Mouse (Mus musculus) stomach, embryonic 16.5 days (tissue): ENCODE results near the gene Mrtfb. TPM values are rescaled to one million over a fixed set of nuclear protein-coding genes. Genes with fewer than 3 reads are reported as not detected.
"Not testable (repeated sequence)": the region's sequence is repeated elsewhere in the genome, so short reads cannot be mapped to it uniquely, and the experiment has no call there.

ENCODE experiments used
- ATAC-seq: fragments of 200-750 bp; cut with Nextera tagmentation; 2 replicates; pipeline ENCODE4 v1.8.0; 2017; ENCODE audit warnings: moderate number of reproducible peaks, moderate TSS enrichment; ENCODE audit not compliant: insufficient read depth, low FRiP score
- H3K27ac ChIP-seq: fragments of 300-500 bp; sonication (generic); 2 replicates; pipeline ENCODE4 v1.5.1; 2014; ENCODE audit warnings: low read length
- H3K27me3 ChIP-seq: fragments of 300-500 bp; sonication (generic); 2 replicates; pipeline ENCODE4 v1.6.1; 2014; ENCODE audit warnings: low read length, control low read depth, mixed read lengths; ENCODE audit not compliant: control insufficient read depth, insufficient read depth
- H3K36me3 ChIP-seq: fragments of 300-500 bp; sonication (generic); 2 replicates; pipeline ENCODE4 v1.6.1; 2014; ENCODE audit warnings: low read length; ENCODE audit not compliant: control insufficient read depth, insufficient read depth
- H3K4me1 ChIP-seq: fragments of 300-500 bp; sonication (generic); 2 replicates; pipeline ENCODE4 v1.6.1; 2014; ENCODE audit warnings: low read length, control low read depth, mixed read lengths; ENCODE audit not compliant: control insufficient read depth, insufficient read depth
- H3K4me2 ChIP-seq: fragments of 300-500 bp; sonication (generic); 2 replicates; pipeline ENCODE4 v1.6.1; 2014; ENCODE audit warnings: low read depth, low read length, mixed read lengths
- H3K4me3 ChIP-seq: fragments of 300-500 bp; sonication (generic); replicated peaks from 2 replicates; pipeline ENCODE4 v1.5.1; 2014; ENCODE audit warnings: mild to moderate bottlenecking, low read length
- H3K9ac ChIP-seq: fragments of 300-500 bp; sonication (generic); 2 replicates; pipeline ENCODE4 v1.6.1; 2014; ENCODE audit warnings: low read length
- H3K9me3 ChIP-seq: fragments of 300-500 bp; sonication (generic); replicated peaks from 2 replicates; pipeline ENCODE4 v1.6.1; 2016; ENCODE audit warnings: low read length, control low read depth; ENCODE audit not compliant: control insufficient read depth
- WGBS: fragments of 180-500 bp; shearing (Covaris S2); extraction: QIAGEN DNeasy Blood & Tissue Kit; methylation state at CpG from one replicate; pipeline ENCODE4 v1.1.7; 2014; 5-methylcytosine and 5-hydroxymethylcytosine counted together
- polyA plus RNA-seq: library from polyadenylated mRNA; unstranded; fragments of >200 nt; fragmentation: Nextera tagmentation; extraction: Ambion mirVana; gene quantifications from 2 replicates; pipeline ENCODE4 v1.2.1, GENCODE M21; 2015

Mrtfb gene
- polyA plus RNA-seq, 1 experiment from 2014 or later: 19.3 TPM

DNA sequence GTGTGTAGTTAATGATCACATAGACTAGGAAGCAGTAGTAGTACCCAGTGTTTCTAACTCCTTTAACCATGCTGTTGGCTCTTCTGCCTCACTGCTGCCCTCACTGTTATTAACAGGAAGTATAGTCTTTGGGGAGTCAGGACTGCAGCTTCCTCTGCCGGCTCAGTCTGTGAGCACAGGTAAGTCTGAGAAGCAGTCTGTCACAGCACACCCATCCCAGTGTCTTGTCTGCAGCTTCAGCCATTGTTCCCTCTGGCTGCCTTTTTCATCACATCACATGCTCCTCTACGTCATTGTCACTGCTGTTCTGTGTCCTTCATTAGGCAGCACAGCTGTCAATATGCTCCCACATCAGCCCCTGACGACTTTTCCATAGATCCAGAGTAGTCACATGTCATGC is 75.6 kb downstream of the Mrtfb start:
- no peak overlapping the region for H3K9ac ChIP-seq
- H3K27me3 ChIP-seq: no peaks in the 10 kb centered on the region
- H3K9me3 ChIP-seq: no peaks in the 10 kb centered on the region
- H3K4me1 ChIP-seq: peaks cover 12% of the 10 kb centered on the region
- H3K27ac ChIP-seq: no peak overlapping the region
- peaks cover 6% of the 10 kb centered on the region; the same call in 1 of the 2 replicates for H3K36me3 ChIP-seq
- ATAC-seq: no peak
- 57% methylated on average over 3 of the region's 3 CpGs for WGBS
- H3K4me2 ChIP-seq: no peak overlapping the region
- no peak overlapping the region for H3K4me3 ChIP-seq

- Histone ChIP-seq H3K27ac (no peak overlapping the region), H3K36me3 (peaks cover 2% of the 10 kb centered on the region; the same call in 1 of the 2 replicates), H3K27me3 (no peaks in the 10 kb centered on the region), H3K9ac (no peak overlapping the region), H3K4me3 (no peak overlapping the region), H3K9me3 (no peaks in the 10 kb centered on the region), H3K4me2 (no peak overlapping the region), H3K4me1 (peaks cover 12% of the 10 kb centered on the region)
- WGBS: 86% methylated on average over 2 of the region's 2 CpGs
- ATAC-seq: no peak
Observed at GRCm38 (mm10) chr16:13332536-13332935, 76.3 kb downstream of the Mrtfb start.

DNA sequence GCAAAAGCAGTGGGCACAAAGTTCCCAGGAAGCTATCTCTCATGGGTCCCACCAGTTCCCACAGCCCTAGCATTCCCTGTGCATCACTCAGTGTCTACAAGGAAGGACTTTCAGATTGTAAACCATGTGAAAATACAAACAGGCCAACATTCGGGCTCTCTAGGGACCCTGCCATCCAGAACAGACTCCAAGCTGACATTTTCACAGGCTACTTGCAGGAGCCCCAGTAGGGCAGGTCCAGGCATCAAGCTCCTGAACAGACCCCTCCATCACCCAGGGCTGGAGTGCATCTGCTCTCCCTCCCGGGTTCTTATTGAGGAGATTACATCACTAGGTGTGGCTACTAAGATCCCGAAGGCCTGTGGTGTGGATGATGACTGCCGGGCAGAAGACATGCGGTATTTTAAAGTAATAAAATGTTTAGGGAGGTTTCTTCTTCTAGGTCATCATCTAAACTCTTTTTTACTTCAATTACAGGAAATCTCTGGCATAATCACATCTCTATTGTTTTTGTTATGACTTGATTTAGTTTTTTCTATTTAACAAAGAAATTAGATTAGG is 77.6 kb downstream of the Mrtfb start:
- ATAC-seq: no peak

DNA sequence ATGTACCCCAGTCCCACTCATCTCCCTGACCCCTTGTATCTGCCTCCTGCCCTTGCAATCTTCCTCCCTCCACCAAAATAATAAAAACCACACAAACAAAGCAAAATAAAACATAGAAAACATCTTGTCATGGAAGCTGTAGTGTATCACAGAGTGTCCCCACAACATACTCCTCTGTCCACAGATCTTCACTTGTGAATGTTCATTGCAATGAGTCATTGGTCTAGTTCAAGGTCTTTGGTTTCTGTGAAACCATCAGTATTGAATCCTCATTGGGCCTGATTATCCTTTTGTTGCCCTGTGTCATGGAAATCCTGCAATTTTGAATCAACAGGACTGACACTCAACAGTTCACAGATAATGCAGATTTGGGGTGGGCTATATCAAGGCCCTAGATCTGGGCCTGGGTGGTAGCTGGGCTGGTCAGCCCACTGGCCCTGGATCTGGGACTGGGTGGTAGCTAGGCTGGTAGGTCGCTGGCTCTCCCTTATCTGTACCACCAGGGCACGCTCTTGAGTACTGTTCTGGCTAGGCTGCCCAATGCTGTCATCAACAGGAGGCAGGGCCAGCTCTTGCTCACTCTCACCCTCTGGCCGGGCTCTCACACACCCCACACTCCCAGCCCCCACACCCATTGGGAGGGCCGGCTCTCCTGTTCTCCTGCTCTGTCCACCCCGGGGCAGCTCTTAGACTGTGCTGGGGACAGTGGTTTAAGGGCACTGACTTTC is 80.4 kb downstream of the Mrtfb start:
- no peak overlapping the region for H3K4me2 ChIP-seq
- WGBS: 75% methylated on average over 5 of the region's 5 CpGs
- no peak overlapping the region for H3K4me3 ChIP-seq
- H3K4me1 ChIP-seq: peaks cover 3% of the 10 kb centered on the region; the same call in 1 of the 2 replicates
- no peak overlapping the region for H3K9ac ChIP-seq
- no peaks in the 10 kb centered on the region for H3K9me3 ChIP-seq
- H3K27me3 ChIP-seq: no peaks in the 10 kb centered on the region
- H3K27ac ChIP-seq: no peak overlapping the region
- no peak; the same call in 1 of the 2 replicates for ATAC-seq
- no peaks in the 10 kb centered on the region for H3K36me3 ChIP-seq

More for the DNA sequence above, 77.6 kb downstream of the Mrtfb start:
- Histone ChIP-seq H3K36me3 (no peaks in the 10 kb centered on the region), H3K4me2 (no peak overlapping the region), H3K27me3 (no peaks in the 10 kb centered on the region), H3K4me1 (peaks cover 12% of the 10 kb centered on the region), H3K9me3 (no peaks in the 10 kb centered on the region), H3K4me3 (no peak overlapping the region), H3K9ac (no peak overlapping the region), H3K27ac (no peak overlapping the region; the same call in 1 of the 2 replicates)
- WGBS: 75% methylated on average over 5 of the region's 5 CpGs

- no peaks in the 10 kb centered on the region for H3K36me3 ChIP-seq
- H3K9me3 ChIP-seq: no peaks in the 10 kb centered on the region
- no peak overlapping the region for H3K9ac ChIP-seq
- no peak overlapping the region for H3K4me3 ChIP-seq
- H3K27ac ChIP-seq: no peak overlapping the region
- H3K27me3 ChIP-seq: no peaks in the 10 kb centered on the region
- WGBS: 72% methylated on average over 4 of the region's 4 CpGs
- H3K4me1 ChIP-seq: peaks cover 3% of the 10 kb centered on the region; the same call in 1 of the 2 replicates
- no peak overlapping the region for H3K4me2 ChIP-seq
- no peak for ATAC-seq
Observed at GRCm38 (mm10) chr16:13338094-13338493, 81.8 kb downstream of the Mrtfb start.

- Histone ChIP-seq H3K4me1 (no peaks in the 10 kb centered on the region), H3K4me2 (no peak overlapping the region), H3K36me3 (peaks cover 4% of the 10 kb centered on the region; the same call in 1 of the 2 replicates), H3K4me3 (no peak overlapping the region), H3K27ac (no peak overlapping the region), H3K27me3 (no peaks in the 10 kb centered on the region), H3K9ac (no peak overlapping the region), H3K9me3 (no peaks in the 10 kb centered on the region)
- no peak for ATAC-seq
- 88% methylated on average over 6 of the region's 6 CpGs for WGBS
Observed at GRCm38 (mm10) chr16:13339433-13339832, 83.2 kb downstream of the Mrtfb start.

DNA sequence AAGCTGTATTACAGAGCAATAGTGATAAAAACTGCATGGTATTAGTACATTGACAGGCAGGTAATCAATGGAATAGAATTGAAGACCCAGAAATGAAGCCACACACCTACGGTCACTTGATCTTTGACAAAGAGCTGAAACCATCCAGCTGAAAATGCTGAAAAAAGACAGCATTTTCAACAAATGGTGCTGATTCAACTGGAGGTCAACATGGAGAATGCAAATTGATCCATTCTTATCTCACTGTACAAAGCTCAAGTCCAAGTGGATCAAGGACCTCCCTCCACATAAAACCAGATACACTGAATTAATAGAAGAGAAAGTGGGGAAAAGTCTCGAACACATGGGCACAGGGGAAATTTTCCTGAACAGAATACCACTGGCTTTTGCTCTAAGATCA is 89.5 kb downstream of the Mrtfb start:
- H3K27ac ChIP-seq, H3K9me3 ChIP-seq, H3K4me2 ChIP-seq, H3K36me3 ChIP-seq, H3K9ac ChIP-seq, H3K27me3 ChIP-seq, H3K4me1 ChIP-seq, H3K4me3 ChIP-seq, ATAC-seq: not testable (repeated sequence)
- WGBS: 91% methylated on average over 2 of the region's 2 CpGs

- ATAC-seq: no peak
- Histone ChIP-seq H3K4me2 (no peak overlapping the region), H3K4me1 (peaks cover 15% of the 10 kb centered on the region), H3K9ac (no peak overlapping the region), H3K27ac (no peak overlapping the region), H3K9me3 (no peaks in the 10 kb centered on the region), H3K36me3 (no peaks in the 10 kb centered on the region), H3K27me3 (no peaks in the 10 kb centered on the region), H3K4me3 (no peak overlapping the region)
- WGBS: 86% methylated on average over 4 of the region's 4 CpGs
Observed at GRCm38 (mm10) chr16:13350729-13351128, 94.4 kb downstream of the Mrtfb start.

- no peak overlapping the region for H3K4me2 ChIP-seq
- H3K4me1 ChIP-seq: peaks cover 15% of the 10 kb centered on the region
- H3K36me3 ChIP-seq: no peaks in the 10 kb centered on the region
- ATAC-seq: no peak
- no peak overlapping the region for H3K27ac ChIP-seq
- no peaks in the 10 kb centered on the region for H3K9me3 ChIP-seq
- no peaks in the 10 kb centered on the region for H3K27me3 ChIP-seq
- no peak overlapping the region for H3K4me3 ChIP-seq
- no peak overlapping the region for H3K9ac ChIP-seq
Observed at GRCm38 (mm10) chr16:13351268-13351667, 95.0 kb downstream of the Mrtfb start.
